Mouse (Mus musculus) myocyte (in vitro differentiated cells): ENCODE measurements around the gene Akap8l.

Source experiments
- MYOD1 ChIP-seq, 3 experiments: IDR thresholded peaks; one replicate each; pipeline ENCODE4 v1.6.1; 2011; ENCODE audit warnings: control low read depth in 2 of 3, low read depth in 2 of 3, mild to moderate bottlenecking in 2 of 3, moderate library complexity in 1 of 3; ENCODE audit not compliant: insufficient read length in 2 of 3, control insufficient read depth in 1 of 3
- POLR2A ChIP-seq: IDR thresholded peaks from one replicate; pipeline ENCODE4 v1.6.1; 2011; ENCODE audit warnings: low read depth, mild to moderate bottlenecking, control low read depth, moderate library complexity; ENCODE audit not compliant: insufficient read length
- POLR2AphosphoS2 ChIP-seq: IDR thresholded peaks from one replicate; pipeline ENCODE4 v1.6.1; 2011; ENCODE audit warnings: low read depth, control low read depth; ENCODE audit not compliant: insufficient read length
- REST ChIP-seq: IDR thresholded peaks from one replicate; pipeline ENCODE4 v1.6.1; 2011; ENCODE audit warnings: mild to moderate bottlenecking, control low read depth, moderate library complexity; ENCODE audit not compliant: insufficient read depth, insufficient read length
- TCF12 ChIP-seq: IDR thresholded peaks from one replicate; pipeline ENCODE4 v1.6.1; 2011; ENCODE audit warnings: mild to moderate bottlenecking, control low read depth; ENCODE audit not compliant: poor library complexity, insufficient read depth, severe bottlenecking
- USF1 ChIP-seq: IDR thresholded peaks from one replicate; pipeline ENCODE4 v1.6.1; 2011; ENCODE audit warnings: low read depth, mild to moderate bottlenecking, control low read depth, moderate library complexity

- TF ChIP-seq POLR2AphosphoS2 (no peak), POLR2A (no peak), USF1 (no peak), REST (no peak), TCF12 (no peak), MYOD1 (IDR thresholded peaks at IDR 0.05; ENCODE audit: control insufficient read depth in 1 of 3, insufficient read length in 2 of 3, low read depth in 2 of 3) (no peak)
These were observed 32.7 kb downstream of the Akap8l start for GRCm38 (mm10) chr17:32317708-32318107.
